Mouse (Mus musculus): ENCODE results near the gene Ube2e3. TPM values are rescaled to one million over a fixed set of nuclear protein-coding genes. Genes with fewer than 3 reads are reported as not detected.

Gene Ube2e3
- total RNA-seq, 1 experiment, result 35.1 TPM

GRCm38 (mm10) chr2:78961580-78961979, 93.7 kb downstream of the Ube2e3 start:
- in situ Hi-C loops (cut with MboI; ENCODE audit: low sequenced_read_pairs in 2 of 2, unreplicated experiment in 2 of 2), result loop anchor here in 1 of 2 experiments (25.0 kb wide), 1 partner anchor 301 kb away; the partner anchor contains the start of gene Itga4
- TF ChIP-seq MAFK (IDR thresholded peaks at IDR 0.05; ENCODE audit: insufficient read depth, low read depth, low read length) (no peak), ZC3H11A (IDR thresholded peaks at IDR 0.05; ENCODE audit: borderline replicate concordance, low read depth, low read length) (no peak), ZNF384 (IDR thresholded peaks at IDR 0.05; ENCODE audit: low read depth, low read length) (no peak), HCFC1 (IDR thresholded peaks at IDR 0.05; ENCODE audit: borderline replicate concordance, insufficient read depth, low read length) (no peak), CHD2 (IDR thresholded peaks at IDR 0.05; ENCODE audit: low read depth, low read length) (no peak)
- no peaks in the 10 kb centered on the region for H3K9me3 ChIP-seq (ENCODE audit: control insufficient read depth, insufficient read depth, low read depth, low read length)
- DNase-seq (ENCODE audit: low read depth, low spot score), result no peak
- no peaks in the 10 kb centered on the region for H3K36me3 ChIP-seq (ENCODE audit: control insufficient read depth, insufficient read depth, low read length, poor library complexity, severe bottlenecking)
- no peaks in the 10 kb centered on the region for H3K4me1 ChIP-seq (ENCODE audit: control insufficient read depth in 2 of 2, insufficient read depth in 2 of 2, low read length in 2 of 2, poor library complexity in 1 of 2)
- H3K9ac ChIP-seq (ENCODE audit: insufficient read depth, low read depth, low read length, poor library complexity, severe bottlenecking), result no peak overlapping the region
- H3K27ac ChIP-seq (ENCODE audit: insufficient read depth, low read depth, low read length, poor library complexity, severe bottlenecking), result no peak overlapping the region
- H3K4me3 ChIP-seq (ENCODE audit: insufficient read depth in 1 of 2, low read depth in 1 of 2, low read length in 2 of 2, poor library complexity in 1 of 2, severe bottlenecking in 1 of 2), result no peak overlapping the region

GRCm38 (mm10) chr2:78964995-78965394, 97.1 kb downstream of the Ube2e3 start:
- no peaks in the 10 kb centered on the region for H3K4me1 ChIP-seq (ENCODE audit: control insufficient read depth in 2 of 2, insufficient read depth in 2 of 2, low read length in 2 of 2, poor library complexity in 1 of 2)
- no peak overlapping the region for H3K9ac ChIP-seq (ENCODE audit: insufficient read depth, low read depth, low read length, poor library complexity, severe bottlenecking)
- DNase-seq (ENCODE audit: low read depth, low spot score), result no peak
- TF ChIP-seq HCFC1 (IDR thresholded peaks at IDR 0.05; ENCODE audit: borderline replicate concordance, insufficient read depth, low read length), result no peak
- no peak for TF ChIP-seq CHD2 (IDR thresholded peaks at IDR 0.05; ENCODE audit: low read depth, low read length)
- no peak for TF ChIP-seq MAFK (IDR thresholded peaks at IDR 0.05; ENCODE audit: insufficient read depth, low read depth, low read length)
- TF ChIP-seq ZNF384 (IDR thresholded peaks at IDR 0.05; ENCODE audit: low read depth, low read length), result no peak
- TF ChIP-seq ZC3H11A (IDR thresholded peaks at IDR 0.05; ENCODE audit: borderline replicate concordance, low read depth, low read length), result no peak
- no peak overlapping the region for H3K27ac ChIP-seq (ENCODE audit: insufficient read depth, low read depth, low read length, poor library complexity, severe bottlenecking)
- H3K4me3 ChIP-seq (ENCODE audit: insufficient read depth in 1 of 2, low read depth in 1 of 2, low read length in 2 of 2, poor library complexity in 1 of 2, severe bottlenecking in 1 of 2), result no peak overlapping the region
- H3K9me3 ChIP-seq (ENCODE audit: control insufficient read depth, insufficient read depth, low read depth, low read length), result no peaks in the 10 kb centered on the region
- in situ Hi-C loops (cut with MboI; ENCODE audit: low sequenced_read_pairs in 2 of 2, unreplicated experiment in 2 of 2), result loop anchor here in 1 of 2 experiments (25.0 kb wide), 1 partner anchor 297 kb away; the partner anchor contains the start of gene Itga4
- H3K36me3 ChIP-seq (ENCODE audit: control insufficient read depth, insufficient read depth, low read length, poor library complexity, severe bottlenecking), result no peaks in the 10 kb centered on the region

GRCm38 (mm10) chr2:78965396-78965795, 97.5 kb downstream of the Ube2e3 start:
- Histone ChIP-seq H3K36me3 (ENCODE audit: control insufficient read depth, insufficient read depth, low read length, poor library complexity, severe bottlenecking) (no peaks in the 10 kb centered on the region), H3K27ac (ENCODE audit: insufficient read depth, low read depth, low read length, poor library complexity, severe bottlenecking) (no peak overlapping the region), H3K4me3 (ENCODE audit: insufficient read depth in 1 of 2, low read depth in 1 of 2, low read length in 2 of 2, poor library complexity in 1 of 2, severe bottlenecking in 1 of 2) (no peak overlapping the region), H3K4me1 (ENCODE audit: control insufficient read depth in 2 of 2, insufficient read depth in 2 of 2, low read length in 2 of 2, poor library complexity in 1 of 2) (no peaks in the 10 kb centered on the region), H3K9ac (ENCODE audit: insufficient read depth, low read depth, low read length, poor library complexity, severe bottlenecking) (no peak overlapping the region), H3K9me3 (ENCODE audit: control insufficient read depth, insufficient read depth, low read depth, low read length) (no peaks in the 10 kb centered on the region)
- in situ Hi-C loops (cut with MboI; ENCODE audit: low sequenced_read_pairs in 2 of 2, unreplicated experiment in 2 of 2), result loop anchor here in 1 of 2 experiments (25.0 kb wide), 1 partner anchor 297 kb away; the partner anchor contains the start of gene Itga4
- DNase-seq (ENCODE audit: low read depth, low spot score), result no peak
- TF ChIP-seq CHD2 (IDR thresholded peaks at IDR 0.05; ENCODE audit: low read depth, low read length) (no peak), HCFC1 (IDR thresholded peaks at IDR 0.05; ENCODE audit: borderline replicate concordance, insufficient read depth, low read length) (no peak), MAFK (IDR thresholded peaks at IDR 0.05; ENCODE audit: insufficient read depth, low read depth, low read length) (no peak), ZNF384 (IDR thresholded peaks at IDR 0.05; ENCODE audit: low read depth, low read length) (no peak), ZC3H11A (IDR thresholded peaks at IDR 0.05; ENCODE audit: borderline replicate concordance, low read depth, low read length) (no peak)

DNA sequence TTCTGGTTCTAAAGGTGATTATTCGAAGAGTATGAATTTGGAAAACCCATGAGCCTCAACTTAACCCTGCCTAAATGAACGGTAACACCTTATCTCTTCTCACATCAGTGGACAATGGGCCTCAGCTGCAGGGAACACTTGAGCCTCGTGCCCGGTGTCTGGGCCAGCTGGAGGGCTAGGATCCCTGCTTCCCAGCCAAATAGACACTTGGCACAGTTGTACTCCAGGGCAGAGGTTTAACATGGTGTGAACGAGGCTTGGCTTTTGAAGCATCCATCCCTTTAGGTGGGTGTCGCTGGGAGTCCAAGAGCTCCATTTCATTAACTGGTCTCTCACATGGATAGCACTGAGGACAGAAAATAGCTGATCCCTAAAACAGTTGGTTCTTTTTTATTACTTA, 102.2 kb downstream of the Ube2e3 start:
- no peak overlapping the region for H3K4me3 ChIP-seq (ENCODE audit: insufficient read depth in 1 of 2, low read depth in 1 of 2, low read length in 2 of 2, poor library complexity in 1 of 2, severe bottlenecking in 1 of 2)
- no peaks in the 10 kb centered on the region for H3K9me3 ChIP-seq (ENCODE audit: control insufficient read depth, insufficient read depth, low read depth, low read length)
- H3K36me3 ChIP-seq (ENCODE audit: control insufficient read depth, insufficient read depth, low read length, poor library complexity, severe bottlenecking), result no peaks in the 10 kb centered on the region
- DNase-seq (ENCODE audit: low read depth, low spot score), result no peak
- no peak overlapping the region for H3K27ac ChIP-seq (ENCODE audit: insufficient read depth, low read depth, low read length, poor library complexity, severe bottlenecking)
- no peaks in the 10 kb centered on the region for H3K4me1 ChIP-seq (ENCODE audit: control insufficient read depth in 2 of 2, insufficient read depth in 2 of 2, low read length in 2 of 2, poor library complexity in 1 of 2)
- TF ChIP-seq HCFC1 (IDR thresholded peaks at IDR 0.05; ENCODE audit: borderline replicate concordance, insufficient read depth, low read length) (no peak), ZC3H11A (IDR thresholded peaks at IDR 0.05; ENCODE audit: borderline replicate concordance, low read depth, low read length) (no peak), MAFK (IDR thresholded peaks at IDR 0.05; ENCODE audit: insufficient read depth, low read depth, low read length) (no peak), CHD2 (IDR thresholded peaks at IDR 0.05; ENCODE audit: low read depth, low read length) (no peak), ZNF384 (IDR thresholded peaks at IDR 0.05; ENCODE audit: low read depth, low read length) (no peak)
- in situ Hi-C loops (cut with MboI; ENCODE audit: low sequenced_read_pairs in 2 of 2, unreplicated experiment in 2 of 2), result loop anchor here in 1 of 2 experiments (25.0 kb wide), 1 partner anchor 292 kb away; the partner anchor contains the start of gene Itga4
- H3K9ac ChIP-seq (ENCODE audit: insufficient read depth, low read depth, low read length, poor library complexity, severe bottlenecking), result no peak overlapping the region

Data from ES-E14 (cell line).